Mouse (Mus musculus): ENCODE data around the gene Rasip1.

Gene Rasip1

GRCm38 (mm10) chr7:45685811-45686210, 58.5 kb downstream of the Rasip1 start:
- in situ Hi-C loops (cut with MboI): no loop called here

- in situ Hi-C loops (cut with MboI): no loop called here
Measured at GRCm38 (mm10) chr7:45686841-45687240, 59.6 kb downstream of the Rasip1 start.

Measured in mature B cell (primary cell).